Mouse (Mus musculus): ENCODE measurements at regions not wholly inside any gene's neighbourhood (a gene's known extent, or its start where the extent isn't known, plus 50 kb on each side); places are given as distances from the start of the nearest gene placed in this dataset.

GRCm38 (mm10) chr3:50813760-50814400 is 370.5 kb upstream of the Slc7a11 start:
- no peak for DNase-seq (ENCODE audit: extremely low read depth, low read depth)

GRCm38 (mm10) chr3:50815716-50816115 is 372.3 kb upstream of the Slc7a11 start:
- DNase-seq (ENCODE audit: extremely low read depth, low read depth) = no peak

- DNase-seq (ENCODE audit: extremely low read depth, low read depth) = no peak
These were observed 373.1 kb upstream of the Slc7a11 start for GRCm38 (mm10) chr3:50816479-50816878.

- DNase-seq (ENCODE audit: extremely low read depth, low read depth) = no peak
These were observed 373.9 kb upstream of the Slc7a11 start for GRCm38 (mm10) chr3:50817361-50817760.

- no peak for DNase-seq (ENCODE audit: extremely low read depth, low read depth)
These were observed 377.4 kb upstream of the Slc7a11 start for GRCm38 (mm10) chr3:50820776-50821175.

GRCm38 (mm10) chr3:50825534-50826423 is 382.4 kb upstream of the Slc7a11 start:
- DNase-seq (ENCODE audit: extremely low read depth, low read depth) = no peak

- DNase-seq (ENCODE audit: extremely low read depth, low read depth) = no peak
These were observed 383.0 kb upstream of the Slc7a11 start for GRCm38 (mm10) chr3:50826424-50826819.

- no peak for DNase-seq (ENCODE audit: extremely low read depth, low read depth)
These were observed 385.8 kb upstream of the Slc7a11 start for GRCm38 (mm10) chr3:50829211-50829610.

GRCm38 (mm10) chr3:50830446-50830845 is 387.0 kb upstream of the Slc7a11 start:
- no peak for DNase-seq (ENCODE audit: extremely low read depth, low read depth)

GRCm38 (mm10) chr3:50830926-50831325 is 387.5 kb upstream of the Slc7a11 start:
- no peak for DNase-seq (ENCODE audit: extremely low read depth, low read depth)

GRCm38 (mm10) chr3:50842216-50842615 is 382.0 kb upstream of the Noct start:
- no peak for DNase-seq (ENCODE audit: extremely low read depth, low read depth)

- DNase-seq (ENCODE audit: extremely low read depth, low read depth) = no peak
These were observed 379.4 kb upstream of the Noct start for GRCm38 (mm10) chr3:50844835-50845301.

- DNase-seq (ENCODE audit: extremely low read depth, low read depth) = no peak
These were observed 378.9 kb upstream of the Noct start for GRCm38 (mm10) chr3:50845311-50845710.

GRCm38 (mm10) chr3:50848528-50848927 is 375.7 kb upstream of the Noct start:
- DNase-seq (ENCODE audit: extremely low read depth, low read depth) = no peak

GRCm38 (mm10) chr3:50851083-50851637 is 373.1 kb upstream of the Noct start:
- DNase-seq (ENCODE audit: extremely low read depth, low read depth) = no peak

- DNase-seq (ENCODE audit: extremely low read depth, low read depth) = no peak
These were observed 357.1 kb upstream of the Noct start for GRCm38 (mm10) chr3:50867105-50867504.

- no peak for DNase-seq (ENCODE audit: extremely low read depth, low read depth)
These were observed 355.0 kb upstream of the Noct start for GRCm38 (mm10) chr3:50869211-50869610.

GRCm38 (mm10) chr3:50879050-50879449 is 345.2 kb upstream of the Noct start:
- no peak for DNase-seq (ENCODE audit: extremely low read depth, low read depth)

GRCm38 (mm10) chr3:50879595-50879994 is 344.7 kb upstream of the Noct start:
- peak; percentile 54 for DNase-seq (ENCODE audit: extremely low read depth, low read depth)

- DNase-seq (ENCODE audit: extremely low read depth, low read depth) = no peak
These were observed 342.6 kb upstream of the Noct start for GRCm38 (mm10) chr3:50881437-50882248.

- no peak for DNase-seq (ENCODE audit: extremely low read depth, low read depth)
These were observed 342.0 kb upstream of the Noct start for GRCm38 (mm10) chr3:50882249-50882733.

Measured in MEL-GATA-1-ER (cell line).